Mouse (Mus musculus) spleen, postnatal 14 days (tissue): Measurements from ENCODE around the gene Fam189a1.

Source experiments
- DNase-seq, 2 experiments: peaks; one replicate each; pipeline ENCODE4 v3.0.0; 2021 to 2022; ENCODE audit warnings: low spot score in 2 of 2

Gene Fam189a1

DNA sequence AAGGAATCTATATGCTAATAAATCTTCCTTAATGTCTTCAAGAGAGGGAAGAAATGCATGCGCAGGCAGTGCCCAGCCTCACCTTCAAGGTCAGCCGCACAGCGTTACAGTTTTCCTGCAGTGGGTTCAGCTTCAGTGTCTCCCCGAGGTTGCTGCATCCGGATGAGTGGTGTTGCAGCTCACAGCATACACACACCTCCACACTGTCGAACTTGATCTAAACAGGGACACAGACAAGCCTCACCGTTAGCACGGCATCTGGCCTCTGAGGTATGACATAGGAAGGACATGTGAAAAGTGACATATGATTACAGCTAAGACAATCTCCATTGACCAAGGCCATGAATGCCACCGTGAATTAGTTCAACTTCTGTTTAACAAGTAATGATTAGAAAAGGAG lies 336.7 kb downstream of the Fam189a1 start:
- DNase-seq, result no peak

DNA sequence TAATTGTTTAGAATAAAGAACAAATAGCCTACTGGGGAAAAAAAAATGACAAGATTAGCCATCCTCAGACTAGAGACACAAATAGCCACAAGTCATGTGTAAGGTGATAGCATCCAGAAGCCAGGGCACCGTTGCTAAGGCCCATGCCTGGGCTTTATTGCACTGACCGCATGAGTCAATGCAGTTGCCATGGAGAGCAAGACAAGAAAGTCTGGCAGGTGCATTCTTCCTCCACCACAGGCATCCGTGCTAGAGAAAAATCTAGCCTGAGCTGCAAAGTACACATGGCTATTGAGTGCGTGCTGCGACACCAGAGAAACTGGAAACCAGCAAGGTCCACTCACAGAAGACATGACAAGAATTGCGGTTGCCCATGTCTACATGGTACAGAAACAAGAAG lies 347.5 kb downstream of the Fam189a1 start:
- DNase-seq, result no peak

- DNase-seq, result no peak
These were observed 351.3 kb downstream of the Fam189a1 start for GRCm38 (mm10) chr7:64805100-64805499.

DNA sequence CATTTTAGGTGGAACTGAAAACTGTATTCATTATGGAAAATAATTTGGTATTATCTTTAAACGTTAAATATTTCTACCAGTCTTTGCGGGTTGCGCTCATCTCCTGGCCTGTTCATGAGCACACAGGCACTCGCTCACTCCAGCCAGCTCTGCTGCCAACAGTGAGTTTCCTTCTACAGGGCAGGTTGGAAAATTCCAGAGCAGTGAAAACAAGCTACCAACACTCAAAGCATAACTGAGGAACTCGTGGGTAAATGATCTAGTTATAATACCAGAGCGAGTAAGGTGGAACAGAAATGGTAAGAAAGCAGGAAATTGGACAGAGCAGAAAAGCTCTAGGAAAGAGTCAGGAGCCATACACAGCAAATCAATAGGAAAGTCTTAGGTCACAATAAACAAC lies 360.8 kb downstream of the Fam189a1 start:
- no peak for DNase-seq

- DNase-seq, result no peak
These were observed 364.3 kb downstream of the Fam189a1 start for GRCm38 (mm10) chr7:64792031-64792430.

GRCm38 (mm10) chr7:64791145-64791544 lies 365.2 kb downstream of the Fam189a1 start:
- DNase-seq, result no peak

DNA sequence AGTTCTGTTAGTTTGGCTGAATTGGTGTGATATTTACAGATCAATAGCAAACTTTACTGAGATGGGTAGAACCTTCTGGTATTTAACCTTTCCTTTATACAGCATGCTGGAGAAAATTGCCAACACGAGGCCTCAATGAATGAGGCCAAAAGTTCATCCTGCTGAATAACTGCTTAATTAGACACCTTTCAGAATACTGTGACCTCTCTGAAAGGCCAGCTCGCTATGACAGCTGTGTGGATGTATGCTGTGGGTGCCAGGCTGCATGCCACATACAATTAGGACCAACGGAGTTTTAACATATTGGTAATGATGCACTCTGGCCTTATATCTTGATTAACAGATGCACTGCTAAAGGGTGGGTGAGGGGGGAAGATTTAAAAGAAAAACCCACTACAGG lies 371.3 kb downstream of the Fam189a1 start:
- no peak for DNase-seq

DNA sequence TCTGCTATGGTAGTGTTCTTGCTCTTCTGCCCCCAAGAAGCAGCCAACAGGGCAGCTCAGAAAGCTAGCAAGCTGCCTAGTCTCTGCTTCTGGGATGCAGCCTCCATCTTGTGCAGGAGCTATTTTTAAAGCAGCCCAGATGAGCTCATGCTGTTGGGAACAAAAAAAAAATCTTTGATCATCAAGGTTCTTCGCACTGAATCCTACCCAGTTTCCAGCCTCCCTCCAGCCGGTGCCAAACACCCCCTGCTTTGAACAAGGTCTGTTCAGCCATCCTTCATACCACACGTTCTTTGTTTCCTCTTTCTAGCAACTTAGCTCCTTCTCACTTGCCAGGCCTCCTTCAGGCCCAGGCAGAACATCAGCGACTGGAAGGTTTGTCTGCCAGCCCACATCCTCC lies 376.9 kb downstream of the Fam189a1 start:
- no peak for DNase-seq

GRCm38 (mm10) chr7:64776708-64777489 lies 379.5 kb downstream of the Fam189a1 start:
- no peak for DNase-seq

GRCm38 (mm10) chr7:64773465-64773864 lies 382.9 kb downstream of the Fam189a1 start:
- no peak for DNase-seq

DNA sequence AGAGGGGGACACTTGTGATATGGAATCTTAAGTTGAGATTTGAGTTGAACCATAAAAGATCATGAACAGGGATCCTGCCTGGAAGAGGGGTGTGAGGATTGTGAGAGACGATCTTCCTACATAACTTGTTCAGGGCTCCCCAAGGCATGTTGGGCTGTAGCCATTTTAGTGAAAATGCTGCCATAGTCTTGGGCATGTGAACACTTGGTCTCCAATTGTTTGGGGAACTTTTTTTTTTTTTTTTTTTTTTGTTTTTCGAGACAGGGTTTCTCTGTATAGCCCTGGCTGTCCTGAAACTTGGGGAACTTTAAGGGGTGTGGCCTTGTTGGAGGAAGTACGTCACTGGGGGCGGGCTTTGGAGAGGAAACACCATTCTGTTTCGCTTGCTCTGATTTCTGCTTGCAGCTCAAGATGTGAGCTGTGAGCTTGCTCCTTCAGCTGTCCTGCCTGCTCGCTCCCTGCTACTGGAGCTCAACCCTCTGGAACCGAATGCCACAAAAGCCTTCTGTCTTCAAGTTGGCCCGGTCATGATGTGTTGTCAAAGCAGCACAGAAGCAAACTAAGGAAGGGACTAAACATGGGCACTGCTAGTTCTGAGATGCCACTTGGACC lies 385.5 kb downstream of the Fam189a1 start:
- no peak for DNase-seq

GRCm38 (mm10) chr7:64769768-64770167 lies 386.6 kb downstream of the Fam189a1 start:
- no peak for DNase-seq

- DNase-seq, result no peak
These were observed 390.8 kb downstream of the Fam189a1 start for GRCm38 (mm10) chr7:64765595-64765994.

DNA sequence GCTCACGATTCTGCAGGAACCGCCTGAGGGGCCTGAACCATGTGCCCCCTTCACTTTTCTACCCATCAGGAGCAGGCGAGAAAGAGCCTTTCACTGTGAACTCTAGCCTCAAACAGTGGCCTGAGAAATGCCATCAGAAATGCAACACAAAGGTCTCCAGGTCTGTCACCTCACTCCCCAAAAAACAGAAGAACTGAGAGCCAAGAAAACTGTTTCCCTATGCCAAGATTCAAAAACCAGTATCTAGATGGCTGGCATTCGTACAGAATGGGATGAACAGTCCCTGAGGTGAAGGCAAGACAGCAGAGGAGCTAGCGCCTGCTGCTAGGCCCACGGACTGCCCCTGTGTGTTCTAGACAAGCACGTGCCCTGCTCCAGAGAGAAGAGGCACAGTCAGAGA lies 401.2 kb downstream of the Fam189a1 start:
- DNase-seq, result no peak

DNA sequence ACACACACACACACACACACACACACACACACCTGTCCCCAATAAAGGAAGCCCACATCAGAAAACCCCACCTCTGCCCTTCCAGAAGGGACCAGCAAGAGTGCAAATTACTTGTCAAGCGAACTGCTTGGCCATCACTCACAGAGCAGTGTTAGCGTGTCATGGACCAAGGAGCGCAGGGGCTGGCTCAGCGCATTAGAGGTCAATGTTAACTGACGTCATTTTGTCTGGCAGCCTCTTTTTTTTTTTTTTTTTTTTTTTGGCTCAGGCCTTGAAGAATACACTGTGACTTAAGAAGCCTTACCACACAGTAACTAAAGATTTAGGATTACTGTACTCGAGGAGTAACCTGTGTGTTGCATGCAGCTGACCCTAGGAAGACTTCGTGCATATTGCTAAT lies 402.2 kb downstream of the Fam189a1 start:
- no peak for DNase-seq

GRCm38 (mm10) chr7:64753678-64754077 lies 402.7 kb downstream of the Fam189a1 start:
- no peak for DNase-seq

GRCm38 (mm10) chr7:64752133-64752532 lies 404.2 kb downstream of the Fam189a1 start:
- DNase-seq, result no peak

GRCm38 (mm10) chr7:64751465-64751864 lies 404.9 kb downstream of the Fam189a1 start:
- DNase-seq, result no peak

DNA sequence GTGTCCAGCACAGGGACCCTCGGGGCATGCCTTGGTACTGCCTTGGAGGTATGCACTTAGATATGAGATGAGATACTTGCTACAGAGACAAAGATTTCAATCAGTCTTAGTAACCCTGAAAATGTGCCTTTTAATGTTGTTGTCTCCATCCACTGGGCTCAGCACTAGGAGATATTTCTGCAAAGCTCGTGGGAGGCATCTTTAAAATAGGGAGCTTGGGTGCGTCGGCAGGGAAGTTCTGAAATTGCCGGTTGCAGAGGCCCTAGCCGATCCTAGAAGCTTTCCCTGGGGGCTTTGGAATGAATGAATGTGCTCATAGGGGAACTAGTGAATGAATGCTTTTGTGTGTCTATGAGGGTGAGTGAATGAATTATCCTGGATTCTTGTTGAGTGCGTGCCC lies 412.8 kb downstream of the Fam189a1 start:
- DNase-seq, result no peak

DNA sequence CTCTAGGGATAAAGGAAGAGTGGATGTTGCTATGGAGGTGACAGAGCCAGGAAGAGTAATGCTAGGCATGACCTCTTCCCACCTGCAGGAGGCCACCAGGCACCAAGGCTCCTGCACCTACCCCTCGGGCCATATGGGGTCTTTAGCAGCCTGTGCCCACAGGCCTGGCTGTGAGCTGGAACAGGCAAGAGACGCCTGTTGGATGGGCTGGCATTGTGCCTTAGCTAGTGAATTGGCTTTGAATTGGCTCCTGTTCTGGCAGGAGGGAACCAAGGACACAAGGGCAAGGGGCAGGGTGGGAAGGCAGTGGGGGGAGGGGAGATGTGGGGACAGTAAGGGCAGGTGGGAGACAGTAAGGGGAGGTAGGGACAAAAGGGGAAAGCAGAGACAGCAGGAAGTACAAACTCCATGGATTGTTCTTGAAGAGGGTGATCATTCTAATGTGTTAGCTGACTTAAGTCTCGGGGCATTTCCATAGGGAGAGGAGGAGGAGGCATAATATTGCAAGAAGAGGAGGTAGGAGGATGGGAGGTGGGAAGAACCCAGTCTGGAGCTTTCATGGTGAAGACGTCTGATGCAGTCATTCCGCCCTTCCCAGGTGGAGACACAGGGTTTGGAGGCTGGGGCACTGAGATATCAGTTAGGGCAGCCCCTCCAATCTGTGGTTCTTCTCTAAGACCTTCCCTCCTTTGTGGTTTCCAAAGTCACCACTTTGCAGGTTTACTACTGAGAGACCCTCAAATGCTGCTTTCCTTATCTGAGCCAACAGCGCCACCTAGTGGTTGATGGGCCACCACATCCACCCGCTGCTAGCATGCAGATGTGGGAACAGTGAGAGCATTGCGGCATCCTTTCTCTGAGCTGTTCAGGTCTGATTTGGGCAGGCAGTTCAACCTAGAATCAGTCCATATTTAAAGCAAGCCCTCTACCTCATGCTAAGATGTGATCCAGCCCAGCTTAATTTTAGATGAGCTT lies 414.8 kb downstream of the Fam189a1 start:
- peak; percentile 22 to 47 for DNase-seq

- no peak for DNase-seq
These were observed 417.2 kb downstream of the Fam189a1 start for GRCm38 (mm10) chr7:64739131-64739530.

GRCm38 (mm10) chr7:64729785-64730184 lies 426.6 kb downstream of the Fam189a1 start:
- DNase-seq, result no peak
